Mouse (Mus musculus) embryonic facial prominence, embryonic 10.5 days (tissue): ENCODE measurements at regions not wholly inside any gene's neighbourhood (a gene's known extent, or its start where the extent isn't known, plus 50 kb on each side); places are given as distances from the start of the nearest gene placed in this dataset.

Experiments used
- DNase-seq: peaks from one replicate; pipeline ENCODE4 v3.0.0-alpha.2; 2017; ENCODE audit warnings: low spot score
- H3K27ac ChIP-seq: fragments of 300-500 bp; sonication (generic); replicated peaks from 2 replicates; pipeline ENCODE4 v1.5.1; 2016; ENCODE audit warnings: mild to moderate bottlenecking
- H3K27me3 ChIP-seq: fragments of 300-500 bp; sonication (generic); replicated peaks from 2 replicates; pipeline ENCODE4 v1.6.1; 2016; ENCODE audit warnings: low read depth, mild to moderate bottlenecking; ENCODE audit not compliant: poor library complexity, severe bottlenecking
- H3K36me3 ChIP-seq: fragments of 300-500 bp; sonication (generic); replicated peaks from 2 replicates; pipeline ENCODE4 v1.6.1; 2016; ENCODE audit warnings: mild to moderate bottlenecking, moderate library complexity
- H3K4me1 ChIP-seq: fragments of 300-500 bp; sonication (generic); 2 replicates; pipeline ENCODE4 v1.6.1; 2016
- H3K4me3 ChIP-seq: fragments of 300-500 bp; sonication (generic); 2 replicates; pipeline ENCODE4 v1.5.1; 2016; ENCODE audit warnings: mild to moderate bottlenecking, moderate library complexity
- H3K9me3 ChIP-seq: fragments of 300-500 bp; sonication (generic); 2 replicates; pipeline ENCODE4 v1.6.1; 2016; ENCODE audit warnings: mild to moderate bottlenecking
- WGBS: fragments of 180-500 bp; shearing (Covaris S2); methylation state at CpG from one replicate; pipeline ENCODE4 v1.1.7; 2016; 5-methylcytosine and 5-hydroxymethylcytosine counted together

DNA sequence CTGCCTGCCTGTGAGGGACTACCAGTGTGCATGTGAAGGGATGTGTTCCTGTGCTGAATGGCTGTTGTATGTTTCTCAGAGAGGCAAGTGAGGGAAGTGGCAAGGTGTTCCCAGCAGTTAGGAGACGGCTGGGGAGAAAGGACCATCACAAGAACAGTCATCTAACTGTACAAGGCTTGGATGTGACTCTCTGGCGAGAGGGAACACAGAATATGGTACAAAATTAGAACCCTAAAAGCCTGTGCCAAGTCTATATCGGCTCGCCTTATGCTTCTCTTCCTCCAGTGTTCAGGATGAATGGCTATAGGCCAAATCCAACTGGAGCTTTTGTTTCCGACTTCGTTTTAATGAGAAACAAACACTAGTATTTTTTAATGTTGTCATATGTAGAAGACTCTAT, 317.5 kb downstream of the Pik3r1 start:
- DNase-seq: no peak
- Histone ChIP-seq H3K27me3 (no peaks in the 10 kb centered on the region), H3K4me1 (no peaks in the 10 kb centered on the region), H3K4me3 (no peak overlapping the region), H3K27ac (no peak overlapping the region), H3K36me3 (no peaks in the 10 kb centered on the region), H3K9me3 (no peaks in the 10 kb centered on the region)
- 90% methylated on average over 6 of the region's 6 CpGs for WGBS

DNA sequence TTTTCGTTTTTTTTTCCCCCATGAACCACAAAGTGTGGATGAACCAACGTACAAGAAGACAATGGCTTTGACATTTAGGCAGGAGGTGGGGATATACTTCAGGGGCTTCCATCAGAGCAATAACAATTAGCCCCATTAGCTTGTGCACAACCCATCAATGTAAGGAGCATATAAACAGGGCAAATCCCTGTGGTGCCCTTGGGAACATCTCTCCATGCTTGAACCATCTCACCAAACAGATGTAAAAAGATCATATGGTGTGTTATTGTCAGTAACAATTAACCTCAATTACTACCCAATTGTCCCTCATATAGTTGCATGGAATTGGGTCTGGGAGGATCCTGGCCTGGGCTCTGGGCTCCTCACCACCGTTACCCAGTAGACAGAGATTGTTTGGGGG, 328.5 kb downstream of the Pik3r1 start:
- H3K4me3 ChIP-seq: no peak overlapping the region
- no peaks in the 10 kb centered on the region for H3K9me3 ChIP-seq
- peaks cover 4% of the 10 kb centered on the region for H3K27me3 ChIP-seq
- H3K4me1 ChIP-seq: peaks cover 14% of the 10 kb centered on the region
- no peak overlapping the region for H3K27ac ChIP-seq
- DNase-seq: no peak
- 50% methylated on average over 3 of the region's 3 CpGs for WGBS
- no peaks in the 10 kb centered on the region for H3K36me3 ChIP-seq

DNA sequence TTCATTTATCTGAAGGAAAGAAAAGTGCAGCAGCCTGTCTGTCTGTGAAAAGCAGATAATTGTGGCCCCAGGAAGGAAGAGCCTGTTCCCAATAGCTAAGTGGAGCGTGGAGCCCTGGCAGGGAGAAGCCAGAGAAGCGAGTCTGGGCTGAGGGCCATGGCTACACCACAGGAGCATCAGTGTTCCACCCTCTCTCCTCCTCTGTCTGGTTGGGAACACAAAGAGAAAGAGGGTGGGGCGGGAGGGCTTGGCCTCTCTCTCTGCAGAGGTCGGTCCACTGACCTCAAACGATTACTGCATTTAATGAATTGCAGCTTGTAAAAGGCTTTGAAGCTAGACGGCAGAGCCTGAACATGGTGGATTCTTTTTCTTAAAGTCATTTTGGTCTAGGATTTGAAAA, 329.0 kb downstream of the Pik3r1 start:
- H3K4me3 ChIP-seq: no peak overlapping the region
- no peaks in the 10 kb centered on the region for H3K36me3 ChIP-seq
- peaks cover 4% of the 10 kb centered on the region for H3K27me3 ChIP-seq
- WGBS: 16% methylated on average over 6 of the region's 6 CpGs
- H3K27ac ChIP-seq: peak overlapping the region; percentile 48; the same call in 1 of the 2 replicates
- peak; percentile 44 for DNase-seq
- no peaks in the 10 kb centered on the region for H3K9me3 ChIP-seq
- peaks cover 14% of the 10 kb centered on the region for H3K4me1 ChIP-seq

DNA sequence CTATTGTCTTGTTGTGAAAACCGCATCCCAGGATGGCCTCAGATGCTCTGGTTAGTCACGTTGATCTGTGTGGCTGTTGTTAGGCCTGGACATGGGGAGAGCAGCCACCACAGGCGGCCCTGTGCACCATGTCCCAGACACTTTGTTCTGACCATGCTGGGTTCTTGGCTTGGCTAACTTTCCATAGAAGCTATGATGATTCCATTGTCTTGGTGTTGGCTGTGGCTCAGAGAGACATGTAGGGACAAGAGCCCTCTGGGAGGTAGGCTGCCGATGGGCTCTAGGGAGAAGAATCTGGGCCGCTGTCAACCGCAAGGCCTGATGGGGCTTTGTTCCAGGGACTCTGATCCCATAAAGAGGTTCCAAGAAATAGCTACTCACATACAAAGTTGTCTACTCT, 334.9 kb downstream of the Pik3r1 start:
- no peaks in the 10 kb centered on the region for H3K36me3 ChIP-seq
- no peak overlapping the region for H3K27ac ChIP-seq
- H3K4me3 ChIP-seq: no peak overlapping the region
- 91% methylated on average over 6 of the region's 6 CpGs for WGBS
- DNase-seq: no peak
- no peaks in the 10 kb centered on the region for H3K27me3 ChIP-seq
- no peaks in the 10 kb centered on the region for H3K9me3 ChIP-seq
- no peaks in the 10 kb centered on the region for H3K4me1 ChIP-seq

DNA sequence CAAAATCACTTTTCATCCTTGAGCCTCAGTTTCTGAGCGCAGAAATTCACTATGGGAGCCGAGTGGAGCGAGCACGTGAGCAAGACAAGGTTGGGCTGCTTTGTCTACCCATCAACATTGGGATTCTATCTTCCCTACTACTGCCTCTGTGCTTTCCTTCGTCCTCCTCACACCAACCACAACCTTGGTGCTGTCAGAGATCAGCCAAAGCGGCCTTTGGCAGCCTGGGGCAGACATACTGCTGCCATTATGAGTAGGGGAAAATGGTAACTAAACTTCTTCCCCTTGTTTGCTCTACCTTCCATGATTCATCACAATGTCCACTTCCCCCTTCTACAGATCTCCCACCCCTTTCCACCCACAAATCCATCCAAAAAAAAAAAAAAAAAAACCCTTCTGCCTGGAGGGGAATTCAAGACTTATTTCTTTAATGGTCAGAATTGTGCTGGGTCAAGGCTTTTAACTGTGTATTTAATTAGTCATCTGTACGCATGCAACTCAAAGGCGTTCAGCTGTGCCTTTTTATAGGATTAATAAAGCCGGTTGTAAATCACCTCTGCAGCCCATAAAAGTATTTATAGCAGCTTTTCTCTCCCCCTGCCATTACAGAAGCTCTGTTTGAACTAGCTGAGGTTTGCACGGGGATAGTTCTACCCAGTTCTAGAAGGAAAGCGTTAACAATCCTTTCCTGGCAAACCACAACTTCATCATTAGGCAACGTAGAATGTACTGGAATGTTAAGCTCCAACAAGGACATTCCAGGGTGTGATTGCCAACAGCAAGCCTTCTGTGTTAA, 340.4 kb downstream of the Pik3r1 start:
- DNase-seq: no peak
- Histone ChIP-seq H3K27me3 (no peaks in the 10 kb centered on the region), H3K27ac (no peak overlapping the region), H3K36me3 (no peaks in the 10 kb centered on the region), H3K4me3 (no peak overlapping the region), H3K4me1 (no peaks in the 10 kb centered on the region), H3K9me3 (no peaks in the 10 kb centered on the region)
- 89% methylated on average over 12 of the region's 12 CpGs for WGBS

DNA sequence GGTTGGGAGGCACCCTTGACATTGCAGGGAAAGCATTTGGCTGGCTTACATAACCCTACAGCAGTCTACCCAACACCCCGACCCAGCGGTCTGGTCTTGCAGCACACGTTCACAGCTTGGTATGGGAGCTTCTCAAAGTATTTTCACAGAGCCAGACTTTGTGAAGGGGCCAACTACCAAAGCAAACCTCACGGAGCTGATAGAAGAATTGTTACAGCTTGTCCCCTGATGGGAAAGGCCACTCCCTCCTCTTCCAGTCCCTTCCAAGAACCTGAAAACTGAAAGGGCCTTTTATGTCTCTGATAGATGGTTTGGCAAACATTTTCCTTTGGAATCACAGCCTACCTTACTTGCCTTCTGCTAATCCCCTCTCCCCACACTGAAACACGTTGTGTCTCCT, 341.6 kb downstream of the Pik3r1 start:
- WGBS: 63% methylated on average over 5 of the region's 5 CpGs
- H3K9me3 ChIP-seq: no peaks in the 10 kb centered on the region
- no peak overlapping the region for H3K4me3 ChIP-seq

DNA sequence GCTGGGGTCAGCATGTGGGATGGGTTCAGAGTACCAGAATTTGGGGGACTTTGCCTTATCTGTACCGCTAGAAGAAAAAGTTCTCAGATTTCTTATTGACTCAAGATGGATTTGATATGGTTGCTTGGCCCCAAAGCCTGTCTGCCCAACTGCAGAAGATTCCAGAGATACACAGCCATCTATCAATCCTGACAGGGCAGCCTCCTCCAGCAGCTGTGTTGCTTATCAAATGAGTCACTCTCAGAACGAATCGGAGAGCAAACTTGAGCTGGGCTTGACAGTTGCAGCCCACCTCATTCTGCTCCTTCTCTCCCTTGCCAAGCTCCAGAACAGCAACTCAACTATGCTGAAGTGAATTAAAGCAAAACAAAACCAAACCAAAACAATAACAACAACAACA, 345.9 kb downstream of the Pik3r1 start:
- DNase-seq: no peak
- WGBS: 81% methylated on average over 3 of the region's 3 CpGs

More for the DNA sequence above, 341.6 kb downstream of the Pik3r1 start:
- no peaks in the 10 kb centered on the region for H3K4me1 ChIP-seq
- no peak overlapping the region for H3K27ac ChIP-seq
- no peak for DNase-seq
- H3K36me3 ChIP-seq: no peaks in the 10 kb centered on the region
- H3K27me3 ChIP-seq: no peaks in the 10 kb centered on the region

DNA sequence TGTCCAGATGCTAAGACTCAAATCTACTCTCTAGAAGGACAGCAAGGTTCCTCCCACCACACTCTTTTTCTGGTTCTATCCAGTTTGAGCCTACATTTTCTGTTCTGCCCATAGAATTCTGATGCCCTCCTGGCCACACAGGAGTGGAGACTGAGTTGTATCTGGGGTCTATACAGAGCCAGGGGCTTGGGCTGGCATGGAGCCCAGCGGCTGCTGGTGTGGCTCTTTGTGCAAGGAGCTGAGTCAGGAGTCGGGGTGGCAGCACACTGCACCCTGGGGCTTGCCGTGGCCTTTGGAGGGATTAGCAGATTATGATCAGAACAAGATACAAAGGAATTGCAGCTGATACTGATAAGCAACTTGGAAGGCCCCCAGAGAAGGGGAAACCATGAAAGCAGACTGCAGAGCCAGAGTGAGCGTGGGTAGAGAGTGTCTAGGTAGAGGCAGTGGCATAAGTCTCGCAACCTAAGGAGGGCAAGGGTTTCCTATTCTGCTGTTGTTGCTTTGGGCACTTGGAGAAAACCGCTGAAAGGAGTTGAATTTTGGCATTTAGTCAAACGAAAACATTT, 348.5 kb downstream of the Pik3r1 start:
- no peak for DNase-seq
- Histone ChIP-seq H3K27ac (no peak overlapping the region), H3K36me3 (no peaks in the 10 kb centered on the region), H3K4me1 (no peaks in the 10 kb centered on the region), H3K27me3 (no peaks in the 10 kb centered on the region), H3K9me3 (no peaks in the 10 kb centered on the region), H3K4me3 (no peak overlapping the region)
- 81% methylated on average over 7 of the region's 7 CpGs for WGBS

More for the DNA sequence above, 345.9 kb downstream of the Pik3r1 start:
- Histone ChIP-seq H3K9me3 (no peaks in the 10 kb centered on the region), H3K4me3 (no peak overlapping the region), H3K4me1 (no peaks in the 10 kb centered on the region), H3K36me3 (no peaks in the 10 kb centered on the region), H3K27ac (no peak overlapping the region), H3K27me3 (no peaks in the 10 kb centered on the region)

DNA sequence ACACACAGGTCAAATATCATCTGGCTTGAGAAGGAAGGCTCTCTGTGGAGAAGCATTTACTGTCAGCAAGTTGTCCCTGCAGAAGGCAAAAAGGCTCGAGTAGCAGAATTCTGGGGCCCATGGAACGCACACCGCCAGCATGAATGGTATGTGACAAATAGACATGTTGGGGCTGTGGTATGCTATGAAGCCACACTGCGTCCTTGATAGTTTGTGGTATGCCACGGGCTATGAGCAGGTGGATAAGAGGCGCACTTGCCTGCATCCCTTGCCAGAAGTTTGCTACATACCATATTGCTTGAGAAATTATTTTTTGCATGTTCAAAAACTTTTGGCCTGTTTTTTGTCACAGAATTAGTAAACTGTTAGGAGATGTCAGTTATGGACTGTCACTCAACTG, 349.7 kb downstream of the Pik3r1 start:
- H3K27ac ChIP-seq: no peak overlapping the region
- H3K36me3 ChIP-seq: no peaks in the 10 kb centered on the region
- no peak for DNase-seq
- no peak overlapping the region for H3K4me3 ChIP-seq
- H3K4me1 ChIP-seq: no peaks in the 10 kb centered on the region
- H3K27me3 ChIP-seq: no peaks in the 10 kb centered on the region
- H3K9me3 ChIP-seq: no peaks in the 10 kb centered on the region
- 87% methylated on average over 6 of the region's 6 CpGs for WGBS

DNA sequence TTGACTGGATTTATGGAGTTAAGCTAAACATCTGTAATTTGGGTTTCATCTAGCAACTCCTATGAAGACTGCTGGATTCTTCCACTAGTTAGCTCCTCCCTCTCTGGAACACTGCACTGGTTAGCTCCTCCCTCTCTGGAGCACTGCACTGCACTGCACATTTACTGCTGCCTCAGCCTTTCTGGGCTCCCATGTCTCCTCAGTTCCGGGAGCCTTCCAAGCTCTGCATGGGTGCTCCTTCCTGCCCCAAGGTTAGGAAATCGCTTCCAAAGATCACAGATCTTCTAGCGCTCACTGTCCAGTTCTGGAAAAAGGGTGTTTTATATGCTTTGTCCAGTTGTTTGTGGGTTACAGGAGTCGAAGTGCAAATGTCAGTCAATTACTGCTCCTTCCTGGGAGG, 359.1 kb downstream of the Pik3r1 start:
- H3K27ac ChIP-seq: no peak overlapping the region
- no peaks in the 10 kb centered on the region for H3K36me3 ChIP-seq
- H3K9me3 ChIP-seq: no peaks in the 10 kb centered on the region
- H3K4me1 ChIP-seq: no peaks in the 10 kb centered on the region
- H3K27me3 ChIP-seq: no peaks in the 10 kb centered on the region
- 84% methylated on average over 4 of the region's 4 CpGs for WGBS
- no peak for DNase-seq
- H3K4me3 ChIP-seq: no peak overlapping the region

DNA sequence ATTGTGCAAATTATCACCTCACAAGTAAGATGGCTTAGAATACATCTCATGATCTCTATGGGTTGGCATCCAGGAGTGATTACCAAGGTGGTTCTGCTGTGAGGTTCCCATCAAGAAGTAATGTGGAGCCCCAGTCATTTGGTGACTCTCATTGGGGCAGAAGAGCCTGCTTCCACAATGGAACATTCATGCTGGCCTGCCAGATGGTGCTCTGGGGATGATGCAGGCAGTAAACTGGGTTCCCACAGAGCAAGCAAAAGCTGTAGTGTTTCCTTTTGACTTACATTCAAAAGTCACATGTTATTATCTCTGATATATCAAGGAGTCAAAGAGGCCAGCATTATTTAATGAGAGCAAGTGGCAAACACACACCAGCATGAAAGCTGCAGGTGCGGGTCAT, 360.4 kb downstream of the Pik3r1 start:
- no peak for DNase-seq
- no peaks in the 10 kb centered on the region for H3K27me3 ChIP-seq
- H3K9me3 ChIP-seq: no peaks in the 10 kb centered on the region
- no peaks in the 10 kb centered on the region for H3K4me1 ChIP-seq
- H3K27ac ChIP-seq: no peak overlapping the region
- 92% methylated on average over 1 of the region's 1 CpGs for WGBS
- no peak overlapping the region for H3K4me3 ChIP-seq
- H3K36me3 ChIP-seq: no peaks in the 10 kb centered on the region

DNA sequence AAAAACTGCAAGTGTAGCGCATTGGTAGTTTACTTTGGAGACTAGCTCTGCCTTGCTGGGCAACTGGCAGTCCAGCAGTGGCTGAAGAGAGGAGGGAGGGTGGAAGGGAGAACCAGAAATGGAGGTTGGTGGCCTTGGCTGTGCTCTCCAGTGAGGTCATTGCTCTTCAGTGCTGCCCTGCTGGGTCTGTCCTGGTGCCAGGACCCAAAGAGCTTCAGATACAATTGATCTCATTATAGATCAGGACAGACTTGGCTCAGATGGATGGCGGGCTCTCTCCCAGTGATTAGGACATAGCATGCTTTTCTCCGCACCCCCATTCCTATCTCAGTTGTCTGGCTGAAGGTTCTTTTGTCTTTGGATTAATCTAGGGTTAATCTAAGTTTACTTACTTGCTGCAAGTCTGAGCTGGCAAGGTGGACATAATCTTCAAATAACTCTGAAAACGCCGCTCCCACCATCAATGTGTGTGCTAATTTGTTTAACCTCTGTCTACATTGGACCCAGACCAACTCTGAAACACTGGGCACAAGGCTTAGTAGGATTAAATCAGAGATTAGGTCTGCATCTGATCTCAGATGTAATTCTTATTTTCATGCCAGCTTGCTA, 394.3 kb downstream of the Pik3r1 start:
- WGBS: 86% methylated on average over 5 of the region's 5 CpGs
- no peak overlapping the region for H3K27ac ChIP-seq
- no peaks in the 10 kb centered on the region for H3K9me3 ChIP-seq
- no peaks in the 10 kb centered on the region for H3K27me3 ChIP-seq
- no peak overlapping the region for H3K4me3 ChIP-seq
- no peaks in the 10 kb centered on the region for H3K4me1 ChIP-seq
- no peaks in the 10 kb centered on the region for H3K36me3 ChIP-seq
- no peak for DNase-seq

DNA sequence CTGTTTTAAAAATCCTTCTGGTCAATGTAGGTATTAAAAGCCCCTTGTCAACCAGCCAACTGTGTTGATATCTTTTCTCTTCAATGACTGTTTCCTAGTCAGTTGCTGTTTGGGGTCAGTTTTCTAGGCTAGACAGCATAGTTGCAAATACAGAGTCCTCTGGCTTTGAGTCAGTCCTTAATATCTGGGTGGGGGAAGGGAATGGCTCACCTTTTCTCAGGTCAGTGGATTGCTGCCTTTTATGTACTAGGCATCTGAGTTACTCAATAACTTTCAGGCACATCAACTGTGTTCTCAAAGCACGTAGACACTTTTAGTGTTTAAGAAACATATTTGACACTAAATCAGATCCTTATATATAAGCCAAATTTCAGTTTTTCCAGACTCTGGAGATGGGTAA, 396.1 kb downstream of the Pik3r1 start:
- H3K9me3 ChIP-seq: no peaks in the 10 kb centered on the region
- DNase-seq: no peak
- H3K4me3 ChIP-seq: no peak overlapping the region
- WGBS: 87% methylated on average over 1 of the region's 1 CpGs
- no peaks in the 10 kb centered on the region for H3K27me3 ChIP-seq
- no peak overlapping the region for H3K27ac ChIP-seq
- no peaks in the 10 kb centered on the region for H3K36me3 ChIP-seq
- no peaks in the 10 kb centered on the region for H3K4me1 ChIP-seq
